Mouse (Mus musculus): ENCODE data around the gene Banf2.
A peak's percentile ranks its signal among the peaks of the same experiment; 100 is the strongest.

The Banf2 gene

GRCm38 (mm10) chr2:144032664-144033063 is at the start of gene Banf2:
TSS of gene Banf2 (plus strand) at chr2:144033059.
- no peak for DNase-seq

DNA sequence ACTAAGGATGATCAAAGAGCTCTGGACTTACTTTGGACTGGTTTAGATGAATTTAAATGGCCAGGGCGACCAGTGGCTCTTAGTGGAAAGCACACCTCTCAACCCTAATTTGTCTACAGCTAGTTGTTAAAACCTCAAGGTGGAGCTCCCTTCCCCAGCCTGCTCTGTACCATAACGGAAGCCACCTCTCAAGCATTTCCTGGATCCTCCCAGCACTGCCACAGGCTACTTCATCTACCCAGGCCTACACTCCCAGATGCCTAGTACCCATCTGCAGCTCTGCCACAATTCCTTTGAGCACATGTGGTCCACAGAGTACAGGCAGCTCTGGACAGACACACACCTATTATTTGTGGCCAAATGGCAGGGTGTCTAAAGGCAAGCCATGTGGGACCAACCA is 49.4 kb upstream of the Banf2 start:
- DNase-seq: no peak

DNA sequence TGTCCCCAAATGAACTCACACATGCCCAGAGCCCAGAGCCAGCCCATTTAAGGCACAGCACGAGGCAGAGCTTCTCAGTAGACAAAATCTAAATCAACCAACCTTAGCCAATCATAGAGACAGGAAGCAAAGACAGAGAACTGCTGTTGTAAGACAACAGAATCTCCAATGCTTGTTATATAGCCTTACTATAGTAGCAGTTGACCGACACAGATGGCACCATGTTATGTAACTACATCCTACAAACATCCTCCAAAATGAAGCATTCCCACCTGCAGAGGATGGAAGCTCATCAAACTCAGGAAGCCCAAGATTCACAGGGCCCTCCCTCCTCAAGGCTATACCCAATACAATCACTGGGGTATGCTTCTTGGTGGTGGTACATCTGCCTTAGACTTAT is 45.4 kb upstream of the Banf2 start:
- DNase-seq: no peak

- no peak for DNase-seq
These were observed 44.8 kb upstream of the Banf2 start for GRCm38 (mm10) chr2:143988016-143988415.

- peak; percentile 42 for DNase-seq
These were observed 41.9 kb upstream of the Banf2 start for GRCm38 (mm10) chr2:143990997-143991396.

DNA sequence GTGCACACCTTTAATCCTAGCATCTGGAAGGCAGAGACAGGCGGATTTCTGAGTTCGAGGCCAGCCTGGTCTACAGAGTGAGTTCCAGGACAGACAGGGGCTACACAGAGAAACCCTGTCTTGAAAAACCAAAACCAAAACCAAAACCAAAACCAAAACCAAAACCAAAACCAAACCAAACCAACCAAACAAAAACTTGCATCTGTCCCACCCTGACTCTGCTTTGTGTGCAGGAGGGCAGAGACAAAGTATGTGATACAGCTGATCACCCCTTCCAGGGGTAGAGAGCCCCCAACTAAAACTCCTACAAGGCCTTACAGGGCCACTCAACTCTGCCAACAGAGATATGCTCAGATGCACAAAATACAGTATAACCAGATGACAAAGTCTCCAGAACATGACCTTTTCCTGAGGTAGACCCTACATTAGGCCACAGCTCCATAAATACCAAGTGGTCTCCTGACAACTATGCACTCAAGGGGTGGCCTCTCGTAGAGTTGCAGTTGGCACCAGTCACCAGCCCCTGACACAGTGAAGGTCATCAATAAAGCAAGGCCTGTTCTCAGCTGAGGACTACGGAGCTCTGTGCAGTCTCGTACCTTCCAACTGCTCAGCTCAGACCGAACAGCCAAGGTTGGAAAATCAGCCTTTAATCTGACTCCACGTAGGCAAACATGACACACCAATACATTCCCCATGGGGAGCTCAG is 40.7 kb upstream of the Banf2 start:
- no peak for DNase-seq

GRCm38 (mm10) chr2:143992977-143993376 is 39.9 kb upstream of the Banf2 start:
- no peak for DNase-seq

- no peak for DNase-seq
These were observed 30.5 kb upstream of the Banf2 start for GRCm38 (mm10) chr2:144002229-144002984.

- peak; percentile 34 for DNase-seq
These were observed 29.3 kb upstream of the Banf2 start for GRCm38 (mm10) chr2:144003544-144003943.

GRCm38 (mm10) chr2:144005166-144005955 is 27.5 kb upstream of the Banf2 start:
- DNase-seq: no peak

DNA sequence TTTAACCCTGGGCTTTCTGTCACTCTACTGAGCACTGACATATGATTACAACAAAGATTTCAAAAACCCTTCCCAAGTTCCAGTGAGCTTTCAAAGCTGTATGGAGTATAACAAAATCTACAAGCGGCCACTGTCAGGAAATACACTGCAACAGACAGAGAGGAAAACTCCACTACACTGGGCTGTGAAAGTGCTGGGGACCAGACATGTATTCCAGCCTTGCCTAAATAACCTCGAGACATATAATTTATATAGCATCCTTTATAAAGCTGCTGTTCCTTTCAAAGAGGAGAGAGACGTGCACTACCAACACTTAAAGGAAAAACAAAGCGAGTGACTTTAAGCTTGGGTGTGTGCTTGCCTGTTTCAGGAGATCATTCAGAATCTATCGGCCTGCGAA is 26.2 kb upstream of the Banf2 start:
- DNase-seq: no peak

- no peak for DNase-seq
These were observed 25.6 kb upstream of the Banf2 start for GRCm38 (mm10) chr2:144007211-144007610.

- no peak for DNase-seq
These were observed 23.8 kb upstream of the Banf2 start for GRCm38 (mm10) chr2:144009081-144009480.

GRCm38 (mm10) chr2:144009551-144010281 is 23.1 kb upstream of the Banf2 start:
- DNase-seq: peak; percentile 20

DNA sequence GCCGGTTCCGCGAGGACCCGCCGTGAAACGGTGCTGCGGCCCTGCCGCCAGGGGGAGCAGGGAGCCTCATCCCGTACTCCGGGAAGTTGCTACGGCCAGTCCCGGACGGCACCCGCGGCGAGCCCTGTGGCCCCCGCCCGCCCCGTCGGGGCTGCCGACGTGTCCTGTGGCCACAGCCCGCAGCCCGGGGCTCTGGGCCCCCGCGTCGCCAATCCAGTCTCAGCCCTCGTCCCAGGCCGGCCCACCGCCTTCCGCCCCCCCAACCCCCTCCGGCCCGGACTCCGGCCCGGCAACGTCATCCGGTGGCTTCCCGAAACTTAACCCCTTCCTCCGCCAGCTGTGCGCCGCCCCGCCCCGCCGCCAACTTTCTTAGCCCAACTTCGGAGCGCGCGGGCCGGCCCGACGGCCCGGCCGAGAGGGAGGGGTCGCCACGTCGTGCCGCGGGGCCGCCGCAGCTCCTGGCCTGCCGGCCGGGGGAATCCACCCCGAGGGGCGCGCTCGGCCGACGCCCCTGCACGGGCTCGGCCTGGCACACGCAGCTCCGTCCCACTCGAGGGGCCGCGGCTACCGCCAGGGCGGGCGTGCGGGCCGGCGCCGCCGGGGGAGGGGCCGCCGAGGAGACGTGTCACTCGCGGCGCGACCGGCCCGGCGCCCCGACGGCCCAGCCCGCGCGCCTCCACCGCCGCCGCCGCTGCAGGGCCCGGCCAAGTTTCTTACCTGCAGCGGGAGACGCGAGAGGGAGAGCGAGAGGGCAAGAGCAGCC is 22.4 kb upstream of the Banf2 start:
- peak; percentile 78 for DNase-seq

- peak; percentile 99 for DNase-seq
These were observed 21.7 kb upstream of the Banf2 start, which contains the start of gene Rrbp1 for GRCm38 (mm10) chr2:144011080-144011551. TSS of gene Rrbp1 (minus strand) at chr2:144011263.

DNA sequence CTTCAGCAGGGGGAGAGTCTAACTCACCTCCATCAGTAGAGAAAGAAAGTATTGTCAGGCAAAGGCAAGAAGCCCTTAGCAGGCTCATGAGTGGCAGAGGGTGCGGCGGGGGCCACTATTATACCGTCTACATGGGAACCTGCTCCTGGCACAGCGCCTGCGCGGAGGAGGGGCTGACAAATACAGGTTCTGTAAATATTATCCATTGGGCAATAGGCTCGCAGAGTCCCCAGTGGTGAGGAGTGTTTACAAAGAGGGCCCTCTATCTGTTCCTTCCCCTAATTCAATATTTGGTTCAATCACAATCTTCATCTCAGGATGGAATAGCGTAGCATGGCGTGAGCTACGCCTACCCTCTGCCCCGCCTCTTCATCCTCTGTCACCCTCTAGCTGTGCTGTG is 18.8 kb upstream of the Banf2 start:
- DNase-seq: no peak

DNA sequence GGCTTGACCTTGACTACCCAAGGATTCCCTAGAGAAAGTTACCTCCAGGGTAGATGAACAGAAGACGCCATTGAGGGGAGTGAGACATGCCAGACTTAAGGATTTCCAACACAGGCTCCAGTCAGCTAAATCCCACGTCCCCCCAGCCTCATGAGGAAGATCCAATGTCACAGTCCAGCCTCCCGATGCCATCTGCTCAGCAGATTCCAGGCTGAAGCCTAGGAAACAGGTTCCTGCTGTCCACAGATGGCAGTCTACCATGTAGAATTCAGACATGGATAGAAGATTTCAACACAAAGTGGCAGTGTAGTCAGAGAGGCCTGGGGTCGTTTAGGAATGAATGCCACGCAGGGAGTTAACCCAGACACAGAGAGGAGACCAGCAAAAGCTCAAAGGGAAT is 18.4 kb upstream of the Banf2 start:
- DNase-seq: no peak

GRCm38 (mm10) chr2:144015861-144016260 is 17.0 kb upstream of the Banf2 start:
- no peak for DNase-seq

GRCm38 (mm10) chr2:144019971-144020370 is 12.9 kb upstream of the Banf2 start:
- no peak for DNase-seq

DNA sequence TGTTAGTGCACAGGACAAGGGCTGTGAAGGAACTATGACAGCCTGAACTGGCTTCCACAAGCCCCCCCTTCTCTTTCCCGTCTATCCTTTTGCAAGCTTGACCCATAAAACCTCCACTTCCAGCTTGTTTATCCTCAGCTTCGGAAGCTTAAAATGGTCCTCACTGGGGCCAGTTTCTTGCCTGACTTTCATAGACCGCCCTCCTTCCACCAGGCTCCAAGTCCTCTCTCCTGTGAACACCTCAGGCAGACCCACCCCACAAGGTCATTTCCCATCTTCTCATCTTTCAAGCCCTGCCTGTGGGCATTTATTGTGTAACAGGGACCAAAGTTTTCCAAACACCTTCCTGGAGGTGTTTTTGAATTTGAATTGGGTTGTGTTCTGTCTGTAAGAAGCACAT is 10.4 kb upstream of the Banf2 start:
- no peak for DNase-seq

DNA sequence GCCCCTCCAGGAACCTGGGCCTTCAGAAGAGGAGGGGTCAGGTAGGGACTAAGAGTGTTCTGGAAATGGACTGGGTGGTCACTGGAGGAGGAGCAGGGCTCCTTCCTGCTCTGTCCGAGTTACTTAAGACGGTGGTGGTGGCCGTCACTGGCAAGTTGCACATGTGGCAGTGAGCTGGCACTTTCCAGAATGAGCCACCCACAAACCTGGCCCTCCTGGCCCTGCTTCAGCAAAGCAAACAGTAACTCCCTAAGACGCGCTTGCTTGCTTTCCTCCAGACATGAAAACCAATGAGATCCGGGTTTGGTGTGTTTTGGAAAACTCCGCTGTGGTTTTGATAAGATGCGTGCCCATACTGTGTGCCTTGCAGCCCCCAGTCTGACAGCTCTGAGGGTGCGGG is 7.5 kb upstream of the Banf2 start:
- no peak for DNase-seq

Data from retina, postnatal 1 day (tissue).